19 mouse cellular contexts compared by ENCODE assay signal in genomic region chrX:152221721-152222120, GRCm38 (mm10). TPM values are rescaled to one million over a fixed set of nuclear protein-coding genes. Genes with fewer than 3 reads are reported as not detected.
DNase-seq lines count a peak whose midpoint lies in the region; TF ChIP-seq lines count a peak whose summit lies in the region.
"Had no signal": no experiment of that assay in that cellular context is flagged by ENCODE, and none has a peak within 500 bp of the region (broad histone marks: within the 10 kb centered on the region; RNA-seq: fewer than 3 reads in every experiment).

No protein-coding gene starts in this region.

- peaks cover 12% of the 10 kb centered on the region for H3K4me1 ChIP-seq in cerebellum, adult 2 months (ENCODE audit: control insufficient read depth, insufficient read depth, low read length)
- no peaks in the 10 kb centered on the region for H3K4me1 ChIP-seq in embryonic facial prominence, embryonic 10.5 days
- H3K4me1 ChIP-seq: forebrain, embryonic 10.5 days; forebrain, embryonic 13.5 days; heart, embryonic 10.5 days; heart, embryonic 13.5 days had no signal

- 29% methylated on average over 4 of the region's 4 CpGs for WGBS in cerebellum, adult 2 months
- WGBS in embryonic facial prominence, embryonic 10.5 days: 77% methylated on average over 4 of the region's 4 CpGs

- intact Hi-C loops in gastrocnemius, postnatal 14 days (cut with DNase I; ENCODE audit: low total_unique reads): no loop called here

- H3K4me3 ChIP-seq in cerebellum, adult 2 months (replicated peaks; ENCODE audit: insufficient read depth, low read depth, low read length): no peak overlapping the region
- no peak overlapping the region for H3K4me3 ChIP-seq in embryonic facial prominence, embryonic 10.5 days
- H3K4me3 ChIP-seq: forebrain, embryonic 10.5 days; forebrain, embryonic 13.5 days; heart, embryonic 10.5 days; heart, embryonic 13.5 days had no signal

- H3K9me3 ChIP-seq in embryonic facial prominence, embryonic 10.5 days: no peaks in the 10 kb centered on the region
- H3K9me3 ChIP-seq: forebrain, embryonic 10.5 days; forebrain, embryonic 13.5 days; heart, embryonic 10.5 days; heart, embryonic 13.5 days had no signal

- H3K36me3 ChIP-seq in embryonic facial prominence, embryonic 10.5 days (replicated peaks): no peaks in the 10 kb centered on the region
- H3K36me3 ChIP-seq: forebrain, embryonic 10.5 days; heart, embryonic 10.5 days had no signal

- no peak for TF ChIP-seq CTCF in cerebellum, adult 2 months (IDR thresholded peaks at IDR 0.05; ENCODE audit: borderline replicate concordance, insufficient read depth, low read depth, low read length)

- no peak for TF ChIP-seq POLR2A in cerebellum, adult 2 months (IDR thresholded peaks at IDR 0.05; ENCODE audit: borderline replicate concordance, insufficient read depth, low read length)

- H3K27ac ChIP-seq in cerebellum, adult 2 months (ENCODE audit: insufficient read depth, low read length): peak overlapping the region; percentile 24; the same call in 1 of the 2 replicates
- no peak overlapping the region for H3K27ac ChIP-seq in embryonic facial prominence, embryonic 10.5 days (replicated peaks)
- H3K27ac ChIP-seq: forebrain, embryonic 10.5 days; forebrain, embryonic 13.5 days; heart, embryonic 10.5 days; heart, embryonic 13.5 days; hindbrain, embryonic 14.5 days; hindbrain, postnatal 0 days had no signal

- DNase-seq in cerebellum, adult 11 months: peak; percentile 47
- DNase-seq in cerebellum, adult 2 months: peak; percentile 25 to 61
- peak; percentile 34 for DNase-seq in cerebellum, adult 9-11 months
- DNase-seq in gastrocnemius, postnatal 14 days: no peak
- no peak for DNase-seq in embryonic facial prominence, embryonic 10.5 days (ENCODE audit: low spot score)
- DNase-seq in kidney, adult 18-20 months: no peak
- DNase-seq: adrenal gland, adult 2 months; adrenal gland, postnatal 25 days; embryo, embryonic 11 days; gastrocnemius, postnatal 10 days; heart, adult 18-20 months; heart, postnatal 14 days; heart, postnatal 4 days had no signal

- no peaks in the 10 kb centered on the region for H3K27me3 ChIP-seq in cerebellum, adult 2 months (ENCODE audit: control insufficient read depth, insufficient read depth, low read length)
- peaks cover 100% of the 10 kb centered on the region for H3K27me3 ChIP-seq in embryonic facial prominence, embryonic 10.5 days (replicated peaks; ENCODE audit: low read depth, poor library complexity, severe bottlenecking)

RNA-seq across cellular contexts. Expression of gene Kdm5c, which starts 11.1 kb away (rescaled TPM):
- polyA plus RNA-seq in cerebellum, adult 2 months (2012; rRNA removed): 32.0 and 45.3 TPM in 2 replicates
- total RNA-seq in gastrocnemius, postnatal 14 days (2021): 10 to 100 TPM; 18.6 to 24.0 TPM
- polyA plus RNA-seq in embryonic facial prominence, embryonic 10.5 days (2016; fragmentation: Nextera tagmentation; extraction: Ambion mirVana): 71.4 and 75.2 TPM in 2 replicates

Comparison
In these comparisons a context has a peak if more than half of its experiments do, and no peak if none do; other contexts are left out.
1. DNase-seq: peak in cerebellum, adult 11 months (single experiment), cerebellum, adult 2 months (2 of 2) and cerebellum, adult 9-11 months (single experiment); none in gastrocnemius, postnatal 14 days (single experiment), embryonic facial prominence, embryonic 10.5 days (single experiment) and kidney, adult 18-20 months (single experiment).